Mouse (Mus musculus): ENCODE measurements around the gene Aprt. TPM values are rescaled to one million over a fixed set of nuclear protein-coding genes. Genes with fewer than 3 reads are reported as not detected.
"Not testable (repeated sequence)": the region's sequence is repeated elsewhere in the genome, so short reads cannot be mapped to it uniquely, and the experiment has no call there.

Gene Aprt
- polyA plus RNA-seq, 1 experiment from 2014 or later = 295 TPM

GRCm38 (mm10) chr8:122584981-122585380 is 8.3 kb upstream of the Aprt start:
- ATAC-seq (ENCODE audit: insufficient number of reproducible peaks, low FRiP score, low TSS enrichment, low read depth) = no peak
- H3K27me3 ChIP-seq = no peaks in the 10 kb centered on the region
- peaks cover 17% of the 10 kb centered on the region for H3K4me1 ChIP-seq
- H3K27ac ChIP-seq = no peak overlapping the region
- H3K9me3 ChIP-seq = no peaks in the 10 kb centered on the region
- H3K36me3 ChIP-seq = no peaks in the 10 kb centered on the region
- H3K9ac ChIP-seq = no peak overlapping the region
- no peak overlapping the region for H3K4me3 ChIP-seq
- WGBS = 72% methylated on average over 9 of the region's 9 CpGs
- H3K4me2 ChIP-seq = no peak overlapping the region

- no peaks in the 10 kb centered on the region for H3K27me3 ChIP-seq
Observed at GRCm38 (mm10) chr8:122580926-122581325, 4.2 kb upstream of the Aprt start.

GRCm38 (mm10) chr8:122579196-122579595 is 2.5 kb upstream of the Aprt start:
- Histone ChIP-seq H3K4me2 (no peak overlapping the region), H3K36me3 (peaks cover 7% of the 10 kb centered on the region; the same call in 1 of the 2 replicates), H3K4me1 (peaks cover 56% of the 10 kb centered on the region), H3K9me3 (no peaks in the 10 kb centered on the region), H3K27me3 (no peaks in the 10 kb centered on the region), H3K4me3 (no peak overlapping the region), H3K27ac (peak overlapping the region; percentile 68), H3K9ac (no peak overlapping the region)
- WGBS = 9% methylated on average over 7 of the region's 7 CpGs
- ATAC-seq (ENCODE audit: insufficient number of reproducible peaks, low FRiP score, low TSS enrichment, low read depth) = no peak

More at GRCm38 (mm10) chr8:122580926-122581325, 4.2 kb upstream of the Aprt start:
- H3K27ac ChIP-seq = no peak overlapping the region
- H3K4me1 ChIP-seq = peaks cover 43% of the 10 kb centered on the region
- no peak overlapping the region for H3K9ac ChIP-seq
- H3K4me3 ChIP-seq = no peak overlapping the region
- no peak for ATAC-seq (ENCODE audit: insufficient number of reproducible peaks, low FRiP score, low TSS enrichment, low read depth)
- H3K9me3 ChIP-seq = no peaks in the 10 kb centered on the region
- no peaks in the 10 kb centered on the region for H3K36me3 ChIP-seq
- 30% methylated on average over 15 of the region's 15 CpGs for WGBS
- no peak overlapping the region for H3K4me2 ChIP-seq

DNA sequence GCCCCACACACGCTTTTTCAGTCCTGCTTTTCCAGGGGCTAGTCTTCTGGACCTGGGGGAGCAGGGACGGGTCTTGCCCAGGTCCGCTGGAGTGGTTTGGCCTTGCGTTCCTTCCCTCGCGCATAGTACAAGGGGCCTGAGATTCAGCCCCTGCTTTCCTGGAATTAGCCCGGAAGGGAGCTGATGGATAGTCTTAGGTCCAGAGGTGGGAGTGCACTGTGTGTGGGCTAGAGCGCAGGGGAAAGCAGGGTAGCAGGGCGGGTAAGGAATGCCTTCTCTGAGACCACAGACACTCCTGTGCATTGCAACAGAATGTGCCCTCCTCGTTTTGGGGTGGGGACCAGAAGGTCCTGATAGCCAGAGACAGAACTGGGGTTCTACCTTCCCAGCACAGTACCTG is 407 bp upstream of the Aprt start:
- no peak overlapping the region for H3K9ac ChIP-seq
- no peaks in the 10 kb centered on the region for H3K9me3 ChIP-seq
- H3K4me3 ChIP-seq = peak overlapping the region; percentile 76
- no peak for ATAC-seq (ENCODE audit: insufficient number of reproducible peaks, low FRiP score, low TSS enrichment, low read depth)
- WGBS = 44% methylated on average over 10 of the region's 10 CpGs
- peak overlapping the region; percentile 79 for H3K4me2 ChIP-seq
- H3K4me1 ChIP-seq = peaks cover 56% of the 10 kb centered on the region
- no peaks in the 10 kb centered on the region for H3K27me3 ChIP-seq
- H3K27ac ChIP-seq = peak overlapping the region; percentile 63; the same call in 1 of the 2 replicates
- H3K36me3 ChIP-seq = peaks cover 25% of the 10 kb centered on the region

DNA sequence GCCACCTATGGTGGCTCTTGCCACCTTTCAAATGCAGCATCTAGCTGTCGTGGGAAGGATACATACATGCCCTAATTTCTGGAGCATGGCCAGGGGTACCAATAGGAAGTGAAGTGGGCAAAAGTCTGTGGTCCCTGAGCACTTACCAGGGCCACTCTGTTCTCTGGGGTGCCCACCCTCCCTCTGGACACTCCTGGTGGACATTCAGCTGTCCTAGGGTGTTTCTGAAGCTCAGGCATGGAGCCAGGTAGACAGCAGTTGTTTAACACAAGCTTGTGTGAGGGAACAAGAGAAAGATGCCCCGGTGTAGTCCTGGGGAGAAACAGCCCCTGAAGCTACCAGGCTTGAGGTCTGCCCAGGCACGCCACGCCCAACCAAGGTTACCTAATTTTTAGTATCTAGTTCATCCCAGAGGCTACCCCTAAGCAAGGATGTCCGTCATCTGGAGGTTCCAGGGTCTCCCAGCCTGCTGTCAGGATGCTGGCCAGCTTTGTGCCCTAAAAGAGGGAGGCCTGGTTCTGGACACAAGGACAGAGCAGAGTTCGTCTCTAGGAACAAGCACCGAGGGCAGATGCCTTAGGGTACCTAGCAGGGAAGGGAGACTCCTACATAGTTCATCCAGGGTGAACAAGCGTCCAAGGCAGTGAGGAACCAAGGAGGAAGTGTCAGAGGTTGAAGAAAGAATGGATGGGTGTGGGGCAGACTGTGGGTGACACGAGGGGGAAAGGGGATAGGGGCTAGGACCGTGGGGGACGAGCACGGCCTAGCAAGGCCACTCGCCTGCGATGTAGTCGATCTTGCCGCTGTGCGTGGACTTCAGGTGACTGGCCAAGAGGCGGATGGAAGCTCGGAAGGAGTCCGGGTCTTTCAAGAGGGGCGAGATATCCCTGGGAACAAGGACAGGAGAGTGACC is 718 bp downstream of the Aprt start:
- Histone ChIP-seq H3K4me3 (peak overlapping the region; percentile 76), H3K4me2 (peak overlapping the region; percentile 79), H3K9me3 (no peaks in the 10 kb centered on the region), H3K36me3 (peaks cover 37% of the 10 kb centered on the region), H3K9ac (peak overlapping the region; percentile 65), H3K4me1 (peaks cover 54% of the 10 kb centered on the region), H3K27ac (peak overlapping the region; percentile 73), H3K27me3 (no peaks in the 10 kb centered on the region)
- whole genome bisulfite sequencing = 16% methylated on average over 21 of the region's 21 CpGs
- no peak for ATAC-seq (ENCODE audit: insufficient number of reproducible peaks, low FRiP score, low TSS enrichment, low read depth)

- H3K27me3 ChIP-seq = no peaks in the 10 kb centered on the region
- H3K4me2 ChIP-seq = peak overlapping the region; percentile 79
- H3K27ac ChIP-seq = no peak overlapping the region
- peaks cover 44% of the 10 kb centered on the region for H3K36me3 ChIP-seq
- H3K4me1 ChIP-seq = peaks cover 48% of the 10 kb centered on the region
- no peak overlapping the region for H3K9ac ChIP-seq
- 70% methylated on average over 8 of the region's 8 CpGs for WGBS
- H3K4me3 ChIP-seq = peak overlapping the region; percentile 76
- ATAC-seq (ENCODE audit: insufficient number of reproducible peaks, low FRiP score, low TSS enrichment, low read depth) = no peak
- H3K9me3 ChIP-seq = no peaks in the 10 kb centered on the region
Observed at GRCm38 (mm10) chr8:122575286-122575685, 1.4 kb downstream of the Aprt start.

GRCm38 (mm10) chr8:122574667-122575251 is 1.9 kb downstream of the Aprt start:
- Histone ChIP-seq H3K36me3 (peaks cover 49% of the 10 kb centered on the region), H3K4me3 (no peak overlapping the region), H3K4me2 (no peak overlapping the region; the same call in 1 of the 2 replicates), H3K27ac (no peak overlapping the region), H3K9ac (no peak overlapping the region), H3K9me3 (no peaks in the 10 kb centered on the region), H3K27me3 (no peaks in the 10 kb centered on the region), H3K4me1 (peaks cover 49% of the 10 kb centered on the region)
- no peak for ATAC-seq (ENCODE audit: insufficient number of reproducible peaks, low FRiP score, low TSS enrichment, low read depth)
- 47% methylated on average over 10 of the region's 10 CpGs for WGBS

- Histone ChIP-seq H3K27ac (no peak overlapping the region), H3K9ac (no peak overlapping the region), H3K27me3 (no peaks in the 10 kb centered on the region), H3K4me3 (no peak overlapping the region), H3K4me2 (no peak overlapping the region), H3K36me3 (peaks cover 53% of the 10 kb centered on the region), H3K9me3 (no peaks in the 10 kb centered on the region), H3K4me1 (peaks cover 49% of the 10 kb centered on the region)
- WGBS = 39% methylated on average over 3 of the region's 3 CpGs
- ATAC-seq (ENCODE audit: insufficient number of reproducible peaks, low FRiP score, low TSS enrichment, low read depth) = no peak
Observed at GRCm38 (mm10) chr8:122574264-122574663, 2.4 kb downstream of the Aprt start.

DNA sequence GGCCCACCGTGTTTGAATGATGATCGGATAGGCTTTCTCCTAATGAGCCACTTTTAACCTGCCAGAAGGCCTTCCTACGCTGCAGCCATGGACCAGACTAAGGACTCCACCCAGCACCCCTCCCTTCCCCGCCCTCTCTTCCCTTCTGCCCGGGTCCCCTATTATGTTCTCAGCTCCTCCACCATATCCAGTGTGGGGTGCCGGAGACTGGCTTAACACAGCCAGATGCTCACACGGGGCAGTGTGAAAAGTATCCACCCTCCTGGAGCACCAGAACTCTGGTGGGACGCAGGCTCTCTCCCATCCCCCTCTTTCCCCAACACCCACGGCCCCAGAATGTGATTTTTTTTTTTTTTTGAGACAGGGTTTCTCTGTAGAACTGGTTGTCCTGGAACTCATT is 3.1 kb downstream of the Aprt start:
- Histone ChIP-seq H3K4me1 (peaks cover 50% of the 10 kb centered on the region), H3K27ac (0 out of 2 replicates have a peak overlapping the region, but pooled peaks have one; percentile 33), H3K27me3 (no peaks in the 10 kb centered on the region), H3K36me3 (peaks cover 53% of the 10 kb centered on the region), H3K4me2 (no peak overlapping the region), H3K9me3 (no peaks in the 10 kb centered on the region), H3K4me3 (no peak overlapping the region), H3K9ac (no peak overlapping the region)
- WGBS = 63% methylated on average over 9 of the region's 9 CpGs
- ATAC-seq (ENCODE audit: insufficient number of reproducible peaks, low FRiP score, low TSS enrichment, low read depth) = no peak

- peaks cover 53% of the 10 kb centered on the region for H3K36me3 ChIP-seq
- WGBS = 55% methylated on average over 4 of the region's 4 CpGs
- not testable (repeated sequence) for H3K4me2 ChIP-seq; H3K9me3 ChIP-seq; ATAC-seq (ENCODE audit: insufficient number of reproducible peaks, low FRiP score, low TSS enrichment, low read depth); H3K4me3 ChIP-seq; H3K9ac ChIP-seq; H3K27me3 ChIP-seq
- peaks cover 50% of the 10 kb centered on the region for H3K4me1 ChIP-seq
- 0 out of 2 replicates have a peak overlapping the region, but pooled peaks have one; percentile 33 for H3K27ac ChIP-seq
Observed at GRCm38 (mm10) chr8:122573176-122573575, 3.5 kb downstream of the Aprt start.

DNA sequence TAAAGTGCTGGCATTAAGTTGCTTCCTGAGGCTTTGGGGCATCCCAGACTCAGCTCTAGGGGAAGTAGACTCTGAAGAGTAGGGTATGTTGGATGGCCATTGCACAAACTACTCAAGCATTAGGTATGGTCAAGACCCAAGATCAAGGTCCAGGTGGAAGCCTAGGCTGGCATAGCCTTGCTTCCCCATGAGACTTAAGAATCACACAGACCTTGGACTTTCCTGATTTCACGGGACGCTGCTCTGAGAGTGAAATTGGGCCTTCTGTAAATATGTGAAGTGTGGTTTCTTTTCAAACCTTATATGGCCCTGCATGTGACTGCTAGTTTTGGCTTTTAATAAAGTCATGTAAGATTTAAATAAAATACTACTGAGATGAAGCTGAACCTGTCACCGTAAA is 4.0 kb downstream of the Aprt start:
- H3K36me3 ChIP-seq = peaks cover 53% of the 10 kb centered on the region
- no peak for ATAC-seq (ENCODE audit: insufficient number of reproducible peaks, low FRiP score, low TSS enrichment, low read depth)
- no peak overlapping the region for H3K4me3 ChIP-seq
- no peak overlapping the region for H3K4me2 ChIP-seq
- H3K9ac ChIP-seq = no peak overlapping the region
- peaks cover 50% of the 10 kb centered on the region for H3K4me1 ChIP-seq
- no peaks in the 10 kb centered on the region for H3K27me3 ChIP-seq
- no peak overlapping the region for H3K27ac ChIP-seq
- 89% methylated on average over 3 of the region's 3 CpGs for WGBS
- H3K9me3 ChIP-seq = no peaks in the 10 kb centered on the region

GRCm38 (mm10) chr8:122571750-122572267 is 4.9 kb downstream of the Aprt start:
- whole genome bisulfite sequencing = 91% methylated on average over 17 of the region's 17 CpGs
- Histone ChIP-seq H3K4me1 (peaks cover 49% of the 10 kb centered on the region), H3K4me3 (no peak overlapping the region), H3K27me3 (no peaks in the 10 kb centered on the region), H3K9ac (no peak overlapping the region), H3K9me3 (no peaks in the 10 kb centered on the region), H3K4me2 (no peak overlapping the region), H3K27ac (no peak overlapping the region), H3K36me3 (peaks cover 53% of the 10 kb centered on the region)
- ATAC-seq (ENCODE audit: insufficient number of reproducible peaks, low FRiP score, low TSS enrichment, low read depth) = no peak
